Mouse (Mus musculus): ENCODE results near the gene Atad2b. TPM values are rescaled to one million over a fixed set of nuclear protein-coding genes. Genes with fewer than 3 reads are reported as not detected.
"Not testable (repeated sequence)": the region's sequence is repeated elsewhere in the genome, so short reads cannot be mapped to it uniquely, and the experiment has no call there.

Atad2b gene
- polyA plus RNA-seq, 1 experiment: 4.0 TPM

DNA sequence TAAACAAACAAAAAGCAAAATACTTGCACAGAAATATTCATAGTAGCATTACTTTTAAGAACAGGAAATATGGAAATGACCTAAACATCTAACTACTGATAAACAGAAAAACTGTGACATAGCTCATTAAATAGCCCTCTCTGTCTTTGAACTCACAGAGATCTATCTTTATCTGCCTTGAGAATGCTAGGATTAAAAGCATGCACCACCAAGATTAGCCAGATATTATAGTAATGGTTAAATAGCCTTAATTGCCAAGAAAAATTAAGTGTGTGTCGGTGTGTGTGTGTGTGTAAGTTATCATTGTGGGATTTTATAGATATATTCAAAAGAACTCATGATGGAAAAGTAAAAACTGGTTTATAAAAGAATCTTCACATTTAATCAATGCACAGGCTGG, 27.3 kb upstream of the Atad2b start:
- TF ChIP-seq CTCF (IDR thresholded peaks at IDR 0.05; ENCODE audit: control insufficient read depth, insufficient read depth, insufficient replicate concordance, low read depth, low read length) (no peak), POLR2A (IDR thresholded peaks at IDR 0.05; ENCODE audit: control insufficient read depth, low read depth, low read length) (no peak)

GRCm38 (mm10) chr12:4898024-4898423, 19.1 kb upstream of the Atad2b start:
- no peak overlapping the region for H3K27ac ChIP-seq (ENCODE audit: control insufficient read depth, insufficient read depth, low read depth, low read length)
- no peak overlapping the region for H3K4me3 ChIP-seq (ENCODE audit: control insufficient read depth, low read depth, low read length)
- H3K36me3 ChIP-seq (ENCODE audit: control insufficient read depth, insufficient read depth, low read length): no peaks in the 10 kb centered on the region
- H3K27me3 ChIP-seq (ENCODE audit: control insufficient read depth, insufficient read depth, low read length): no peaks in the 10 kb centered on the region
- no peak for TF ChIP-seq CTCF (IDR thresholded peaks at IDR 0.05; ENCODE audit: control insufficient read depth, insufficient read depth, insufficient replicate concordance, low read depth, low read length)
- TF ChIP-seq POLR2A (IDR thresholded peaks at IDR 0.05; ENCODE audit: control insufficient read depth, low read depth, low read length): no peak
- no peaks in the 10 kb centered on the region for H3K4me1 ChIP-seq (ENCODE audit: control insufficient read depth, insufficient read depth, low read length)

More for the DNA sequence above, 27.3 kb upstream of the Atad2b start:
- Histone ChIP-seq H3K27me3 (ENCODE audit: control insufficient read depth, insufficient read depth, low read length) (no peaks in the 10 kb centered on the region), H3K36me3 (ENCODE audit: control insufficient read depth, insufficient read depth, low read length) (no peaks in the 10 kb centered on the region; the same call in 1 of the 2 replicates), H3K4me1 (ENCODE audit: control insufficient read depth, insufficient read depth, low read length) (no peaks in the 10 kb centered on the region), H3K27ac (ENCODE audit: control insufficient read depth, insufficient read depth, low read depth, low read length) (no peak overlapping the region), H3K4me3 (ENCODE audit: control insufficient read depth, low read depth, low read length) (no peak overlapping the region)

GRCm38 (mm10) chr12:4905946-4906345, 11.2 kb upstream of the Atad2b start:
- H3K36me3 ChIP-seq (ENCODE audit: control insufficient read depth, insufficient read depth, low read length): no peaks in the 10 kb centered on the region; the same call in 1 of the 2 replicates
- no peak overlapping the region for H3K4me3 ChIP-seq (ENCODE audit: control insufficient read depth, low read depth, low read length)
- H3K27me3 ChIP-seq (ENCODE audit: control insufficient read depth, insufficient read depth, low read length): no peaks in the 10 kb centered on the region
- peaks cover 6% of the 10 kb centered on the region for H3K4me1 ChIP-seq (ENCODE audit: control insufficient read depth, insufficient read depth, low read length)
- no peak overlapping the region for H3K27ac ChIP-seq (ENCODE audit: control insufficient read depth, insufficient read depth, low read depth, low read length)
- TF ChIP-seq CTCF (IDR thresholded peaks at IDR 0.05; ENCODE audit: control insufficient read depth, insufficient read depth, insufficient replicate concordance, low read depth, low read length) (no peak), POLR2A (IDR thresholded peaks at IDR 0.05; ENCODE audit: control insufficient read depth, low read depth, low read length) (no peak)

GRCm38 (mm10) chr12:4906476-4906875, 10.7 kb upstream of the Atad2b start:
- Histone ChIP-seq H3K36me3 (ENCODE audit: control insufficient read depth, insufficient read depth, low read length) (no peaks in the 10 kb centered on the region; the same call in 1 of the 2 replicates), H3K4me3 (ENCODE audit: control insufficient read depth, low read depth, low read length) (peak overlapping the region; percentile 93; the same call in 1 of the 2 replicates), H3K4me1 (ENCODE audit: control insufficient read depth, insufficient read depth, low read length) (peaks cover 6% of the 10 kb centered on the region), H3K27ac (ENCODE audit: control insufficient read depth, insufficient read depth, low read depth, low read length) (peak overlapping the region; percentile 89), H3K27me3 (ENCODE audit: control insufficient read depth, insufficient read depth, low read length) (no peaks in the 10 kb centered on the region)
- TF ChIP-seq POLR2A (IDR thresholded peaks at IDR 0.05; ENCODE audit: control insufficient read depth, low read depth, low read length) (no peak), CTCF (IDR thresholded peaks at IDR 0.05; ENCODE audit: control insufficient read depth, insufficient read depth, insufficient replicate concordance, low read depth, low read length) (no peak)

DNA sequence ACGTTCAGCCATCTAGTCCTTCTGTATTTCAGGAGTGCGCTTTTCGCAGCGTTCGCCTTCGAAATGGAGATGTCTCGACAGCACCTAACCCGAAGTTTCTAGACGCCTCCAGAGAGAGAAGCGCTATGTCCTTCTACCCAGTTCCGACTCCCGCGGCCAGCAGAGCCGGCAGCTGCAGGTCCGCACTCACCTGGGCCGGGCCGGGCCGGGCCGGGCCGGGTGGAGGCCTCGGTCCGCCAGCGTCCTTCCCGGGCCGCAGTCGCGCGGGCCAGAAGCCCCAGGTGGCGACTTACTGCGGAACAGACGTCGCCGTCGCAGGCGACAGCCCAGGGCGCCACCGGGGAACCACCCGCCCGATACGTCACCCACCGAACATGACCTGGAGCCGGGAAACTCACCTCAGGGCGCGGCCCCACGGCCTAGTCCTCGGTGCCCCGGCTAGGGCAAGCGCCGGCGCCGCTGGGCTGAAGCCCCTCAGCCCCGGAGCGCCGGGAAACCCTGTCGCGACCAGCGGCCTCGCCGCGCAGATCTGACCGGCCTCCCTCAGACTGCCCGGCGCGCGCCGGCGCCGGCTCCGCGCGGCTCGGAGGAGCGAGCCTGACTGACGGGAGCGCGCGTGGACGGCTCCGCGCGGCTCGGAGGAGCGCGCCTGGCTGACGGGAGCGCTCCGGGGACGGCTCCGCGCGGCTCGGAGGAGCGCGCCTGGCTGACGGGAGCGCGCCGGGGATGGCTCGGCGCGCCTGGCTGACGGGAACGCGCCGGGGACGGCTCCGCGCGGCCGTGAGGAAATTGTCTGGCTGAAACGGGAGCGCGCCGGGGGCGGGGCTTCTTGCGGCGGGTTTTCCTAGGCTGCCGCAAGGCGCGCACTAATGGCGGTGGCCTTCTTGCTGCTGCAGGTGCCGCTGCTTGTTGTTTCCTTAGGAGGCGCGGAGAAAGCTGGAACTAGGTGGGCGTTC, 9.9 kb upstream of the Atad2b start, which contains the start of gene Ubxn2a:
Ubxn2a (minus strand) TSS at position 755 of the 956 bp plus-strand sequence.
- Histone ChIP-seq H3K36me3 (ENCODE audit: control insufficient read depth, insufficient read depth, low read length) (no peaks in the 10 kb centered on the region; the same call in 1 of the 2 replicates), H3K27ac (ENCODE audit: control insufficient read depth, insufficient read depth, low read depth, low read length) (peak within 1 kb of the TSS; percentile 89), H3K4me3 (ENCODE audit: control insufficient read depth, low read depth, low read length) (peak within 1 kb of the TSS; percentile 93), H3K27me3 (ENCODE audit: control insufficient read depth, insufficient read depth, low read length) (no peaks in the 10 kb centered on the region), H3K4me1 (ENCODE audit: control insufficient read depth, insufficient read depth, low read length) (peaks cover 6% of the 10 kb centered on the region)
- peak; percentile 72; the same call in 1 of the 2 replicates for TF ChIP-seq POLR2A (IDR thresholded peaks at IDR 0.05; ENCODE audit: control insufficient read depth, low read depth, low read length)
- TF ChIP-seq CTCF (IDR thresholded peaks at IDR 0.05; ENCODE audit: control insufficient read depth, insufficient read depth, insufficient replicate concordance, low read depth, low read length): no peak

GRCm38 (mm10) chr12:4908391-4908790, 8.8 kb upstream of the Atad2b start:
- Histone ChIP-seq H3K36me3 (ENCODE audit: control insufficient read depth, insufficient read depth, low read length) (no peaks in the 10 kb centered on the region; the same call in 1 of the 2 replicates), H3K4me1 (ENCODE audit: control insufficient read depth, insufficient read depth, low read length) (peaks cover 6% of the 10 kb centered on the region), H3K27me3 (ENCODE audit: control insufficient read depth, insufficient read depth, low read length) (no peaks in the 10 kb centered on the region), H3K27ac (ENCODE audit: control insufficient read depth, insufficient read depth, low read depth, low read length) (no peak overlapping the region), H3K4me3 (ENCODE audit: control insufficient read depth, low read depth, low read length) (no peak overlapping the region)
- TF ChIP-seq CTCF (IDR thresholded peaks at IDR 0.05; ENCODE audit: control insufficient read depth, insufficient read depth, insufficient replicate concordance, low read depth, low read length) (no peak), POLR2A (IDR thresholded peaks at IDR 0.05; ENCODE audit: control insufficient read depth, low read depth, low read length) (no peak)

DNA sequence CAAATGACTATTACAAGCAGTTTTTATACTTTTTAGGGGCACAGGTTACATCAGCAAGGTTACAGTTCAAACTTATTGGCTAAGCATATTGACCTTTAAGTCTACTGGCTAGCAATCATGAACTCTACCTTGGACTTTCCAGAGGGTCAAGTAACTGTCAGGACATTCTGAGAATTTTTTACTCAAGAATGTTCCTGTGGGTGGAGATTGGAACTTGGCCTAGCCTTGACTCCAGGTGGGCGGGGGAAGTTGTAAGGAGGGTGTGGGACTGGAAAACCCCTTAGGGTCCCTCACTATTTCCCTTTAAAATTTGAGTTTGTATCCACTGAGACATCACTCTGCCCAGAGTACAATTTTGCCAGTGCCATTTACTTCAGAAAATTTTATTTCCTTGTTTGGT, 6.7 kb upstream of the Atad2b start:
- H3K4me1 ChIP-seq (ENCODE audit: control insufficient read depth, insufficient read depth, low read length); H3K36me3 ChIP-seq (ENCODE audit: control insufficient read depth, insufficient read depth, low read length); H3K27ac ChIP-seq (ENCODE audit: control insufficient read depth, insufficient read depth, low read depth, low read length); H3K4me3 ChIP-seq (ENCODE audit: control insufficient read depth, low read depth, low read length); H3K27me3 ChIP-seq (ENCODE audit: control insufficient read depth, insufficient read depth, low read length): not testable (repeated sequence)
